Mouse (Mus musculus): ENCODE measurements around the gene Fam20a. TPM values are rescaled to one million over a fixed set of nuclear protein-coding genes. Genes with fewer than 3 reads are reported as not detected.

The Fam20a gene
- 1 to 10 TPM; 4.6 to 5.8 TPM for total RNA-seq (2021)

- intact Hi-C loops (cut with DNase I) = loop anchor here (2.0 to 5.0 kb wide), 2 partner anchors 51 to 140 kb away; no protein-coding TSS in a partner anchor
Measured at GRCm38 (mm10) chr11:109721781-109722446, at the start of gene Fam20a. Fam20a (minus strand) TSS chr11:109722279.

DNA sequence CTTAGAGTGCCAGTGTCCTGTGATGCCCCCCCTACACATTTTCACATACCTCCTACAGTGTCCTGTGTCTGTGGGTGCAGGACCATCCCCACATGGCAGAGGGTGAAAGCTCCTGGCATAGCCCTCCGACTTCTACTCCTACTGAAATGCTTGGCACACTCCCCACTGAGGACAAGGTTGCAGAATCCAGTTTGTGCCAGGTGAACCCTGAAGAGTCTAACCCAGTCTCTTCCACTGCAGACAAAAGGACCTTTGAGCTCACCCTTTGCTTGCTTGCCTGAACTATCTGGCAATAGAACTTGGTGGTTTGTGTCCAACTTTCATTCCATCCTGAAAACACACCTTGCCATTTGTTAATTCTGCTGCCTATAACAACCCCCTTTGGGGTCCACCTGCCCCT is 49.3 kb upstream of the Fam20a start:
- no peak for DNase-seq
- intact Hi-C loops (cut with DNase I) = no loop called here

More at GRCm38 (mm10) chr11:109721781-109722446, at the start of gene Fam20a:
- DNase-seq = peak; percentile 73 to 82

DNA sequence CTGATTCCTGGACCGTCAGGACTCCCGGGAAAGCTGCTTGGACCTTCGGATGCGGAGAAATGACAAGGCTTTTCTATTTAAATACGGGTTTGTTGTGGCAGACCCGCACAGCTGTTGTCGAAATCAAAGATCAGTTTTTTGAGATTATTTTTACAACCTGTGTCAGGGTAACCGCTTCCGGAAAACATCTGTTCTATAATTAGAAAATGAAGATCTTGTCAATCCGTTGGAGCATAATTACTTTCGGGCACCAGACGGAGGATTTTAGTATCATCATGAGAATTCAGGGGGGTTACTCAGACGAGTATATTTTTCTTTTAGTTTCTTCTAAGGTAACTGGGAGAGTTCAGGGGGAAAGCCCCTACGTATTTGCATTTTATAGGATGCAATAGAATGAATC is 48.1 kb upstream of the Fam20a start:
- DNase-seq = no peak
- intact Hi-C loops (cut with DNase I) = no loop called here

- DNase-seq = no peak
- intact Hi-C loops (cut with DNase I) = no loop called here
Measured at GRCm38 (mm10) chr11:109769091-109769490, 47.0 kb upstream of the Fam20a start.

DNA sequence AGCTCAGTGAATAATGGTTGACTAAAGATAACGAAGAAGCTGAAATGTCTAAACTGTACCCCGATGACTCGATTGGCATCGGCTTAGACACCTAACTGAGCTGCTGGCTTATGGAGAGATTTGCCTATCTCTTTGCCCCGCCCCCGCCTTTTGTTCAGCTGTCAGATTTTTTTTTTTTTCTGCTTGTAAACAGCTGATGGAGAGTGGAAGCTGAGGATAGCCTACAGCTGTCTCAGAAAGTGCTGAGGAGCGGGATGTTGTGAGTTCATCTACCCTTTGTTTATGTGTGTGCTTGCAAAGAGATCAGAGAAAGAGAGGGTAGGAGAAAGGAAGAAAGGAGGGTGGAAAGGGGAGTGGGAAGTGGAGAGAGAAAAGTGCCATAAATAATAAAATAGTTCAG is 38.0 kb upstream of the Fam20a start:
- no peak for DNase-seq
- intact Hi-C loops (cut with DNase I) = no loop called here

- intact Hi-C loops (cut with DNase I) = no loop called here
- peak; percentile 11 to 30 for DNase-seq
Measured at GRCm38 (mm10) chr11:109758616-109759215, 36.6 kb upstream of the Fam20a start.

DNA sequence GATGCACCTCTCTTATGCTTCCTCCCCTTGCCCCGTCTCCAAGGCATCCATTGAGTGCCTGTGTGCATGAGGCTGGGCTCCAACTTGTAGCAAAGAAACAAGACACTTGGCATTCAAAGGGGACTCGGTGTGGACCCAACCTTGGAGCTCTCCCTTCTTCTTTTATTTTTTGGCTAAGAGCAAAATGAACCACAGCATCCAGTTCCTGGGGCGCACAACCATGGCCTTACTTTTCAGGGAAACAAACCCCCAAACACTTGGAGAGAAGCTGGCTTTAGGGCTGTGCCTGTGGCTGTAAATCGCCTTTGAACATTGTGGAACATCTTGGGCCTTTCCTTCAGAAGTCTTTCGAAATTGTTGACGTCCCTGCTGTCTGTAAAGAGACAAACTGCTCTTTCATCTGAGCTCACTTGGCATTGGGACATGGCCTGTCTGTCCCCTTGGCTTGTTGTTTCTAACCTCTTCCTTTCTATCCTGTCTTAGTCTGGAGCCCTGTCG is 32.1 kb upstream of the Fam20a start:
- no peak for DNase-seq
- intact Hi-C loops (cut with DNase I) = no loop called here

DNA sequence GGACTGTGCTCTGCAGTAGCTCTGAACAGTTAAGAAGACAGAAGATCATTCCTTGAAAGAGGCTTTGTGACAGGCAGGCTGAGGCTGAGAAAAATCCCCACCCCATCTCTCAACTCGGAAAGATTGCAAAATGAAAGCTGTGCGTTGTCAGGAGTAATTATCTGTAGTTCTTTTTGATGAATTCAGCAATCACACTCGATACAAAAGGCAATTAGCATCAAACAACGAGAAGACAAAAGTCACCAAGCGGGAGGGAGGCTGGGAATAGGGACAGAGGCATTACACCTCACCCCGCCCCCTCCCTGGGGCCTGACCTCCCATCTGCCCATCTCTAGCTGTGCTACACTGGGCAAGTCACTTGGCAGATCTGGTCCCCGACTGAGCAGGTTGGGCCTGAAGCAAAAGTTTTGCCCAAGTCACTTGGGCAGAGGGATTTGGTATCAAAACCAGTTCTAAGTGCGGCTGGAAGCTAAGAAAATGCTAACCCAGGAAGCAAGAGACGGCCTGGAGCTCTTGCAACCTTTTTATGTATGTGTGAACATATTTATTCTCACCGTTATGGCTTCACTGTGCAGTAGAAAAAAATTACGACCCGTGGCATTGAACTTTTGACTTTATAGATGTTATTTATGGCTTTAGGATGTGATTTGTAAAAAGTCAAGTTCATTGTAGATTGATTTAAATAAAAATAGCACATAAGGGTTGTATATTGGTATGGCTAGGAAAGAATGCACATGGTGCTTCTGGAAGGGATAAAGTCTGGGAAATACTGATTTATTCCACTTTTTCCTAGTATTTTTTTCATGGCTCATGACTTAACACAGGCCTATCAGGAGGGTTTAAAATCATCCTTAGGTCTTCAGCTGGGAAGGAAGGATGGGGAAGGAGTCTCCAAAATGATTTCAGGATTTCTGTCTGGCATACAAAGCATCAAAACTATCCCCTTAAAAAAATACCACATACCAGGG is 29.8 kb upstream of the Fam20a start:
- DNase-seq = no peak
- intact Hi-C loops (cut with DNase I) = no loop called here

GRCm38 (mm10) chr11:109745210-109745609 is 23.1 kb upstream of the Fam20a start:
- intact Hi-C loops (cut with DNase I) = no loop called here
- DNase-seq = no peak

DNA sequence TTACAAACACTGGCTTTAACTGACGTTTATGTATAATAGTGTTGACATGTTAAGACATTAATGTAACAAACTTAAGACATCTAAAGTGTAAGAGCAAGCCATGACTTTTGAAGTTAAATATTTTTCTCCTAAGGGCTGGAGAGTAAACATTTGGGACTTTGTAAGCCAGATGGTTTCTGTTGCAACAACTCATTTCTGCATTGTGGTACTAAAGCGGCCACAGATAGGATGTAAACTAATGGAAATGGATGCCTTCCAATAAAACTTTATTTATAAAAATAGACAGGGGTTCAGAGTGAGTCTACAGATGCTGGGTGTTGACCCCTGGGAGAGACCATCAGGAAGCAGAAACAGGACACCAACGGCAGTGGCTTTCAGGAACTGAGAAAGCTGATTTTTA is 15.9 kb upstream of the Fam20a start:
- intact Hi-C loops (cut with DNase I) = no loop called here
- no peak for DNase-seq

DNA sequence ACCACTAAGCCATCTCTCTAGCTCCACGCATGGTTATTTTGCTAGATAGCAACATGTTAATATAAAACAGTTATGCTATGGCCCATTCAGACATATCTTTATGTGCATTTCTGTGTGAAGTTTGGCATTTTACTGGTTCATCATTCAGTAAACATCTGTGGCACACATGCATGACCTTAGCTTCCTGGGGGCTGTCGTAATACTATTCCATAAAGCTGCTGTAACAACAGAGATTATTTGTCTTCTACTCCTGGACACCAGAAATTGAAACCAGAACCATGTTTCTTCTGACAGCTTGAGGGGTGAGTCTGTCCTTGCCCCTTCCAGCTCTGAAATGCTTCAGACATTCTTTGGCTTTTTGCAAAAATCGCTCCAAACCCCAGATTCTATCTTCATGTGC is 14.3 kb upstream of the Fam20a start:
- no peak for DNase-seq
- intact Hi-C loops (cut with DNase I) = no loop called here

DNA sequence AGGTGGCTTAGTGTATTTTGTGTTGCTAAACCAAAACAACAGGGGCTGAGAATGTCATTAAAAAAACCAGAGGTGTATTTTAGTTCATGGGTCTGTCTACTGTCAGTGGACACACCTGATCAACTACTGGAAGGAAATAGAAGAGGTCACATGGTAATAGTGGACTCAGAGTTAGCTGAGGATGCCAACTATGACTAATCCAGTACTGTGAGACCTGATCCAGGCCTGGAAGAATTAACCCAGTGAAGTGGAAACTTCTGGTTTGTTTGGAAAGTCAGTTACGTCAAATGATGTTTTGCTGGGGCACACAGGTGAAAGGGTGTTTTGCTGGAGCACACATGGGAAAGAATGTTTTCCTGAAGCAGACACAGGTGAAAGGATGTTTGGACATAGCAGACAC is 12.3 kb upstream of the Fam20a start:
- DNase-seq = no peak

DNA sequence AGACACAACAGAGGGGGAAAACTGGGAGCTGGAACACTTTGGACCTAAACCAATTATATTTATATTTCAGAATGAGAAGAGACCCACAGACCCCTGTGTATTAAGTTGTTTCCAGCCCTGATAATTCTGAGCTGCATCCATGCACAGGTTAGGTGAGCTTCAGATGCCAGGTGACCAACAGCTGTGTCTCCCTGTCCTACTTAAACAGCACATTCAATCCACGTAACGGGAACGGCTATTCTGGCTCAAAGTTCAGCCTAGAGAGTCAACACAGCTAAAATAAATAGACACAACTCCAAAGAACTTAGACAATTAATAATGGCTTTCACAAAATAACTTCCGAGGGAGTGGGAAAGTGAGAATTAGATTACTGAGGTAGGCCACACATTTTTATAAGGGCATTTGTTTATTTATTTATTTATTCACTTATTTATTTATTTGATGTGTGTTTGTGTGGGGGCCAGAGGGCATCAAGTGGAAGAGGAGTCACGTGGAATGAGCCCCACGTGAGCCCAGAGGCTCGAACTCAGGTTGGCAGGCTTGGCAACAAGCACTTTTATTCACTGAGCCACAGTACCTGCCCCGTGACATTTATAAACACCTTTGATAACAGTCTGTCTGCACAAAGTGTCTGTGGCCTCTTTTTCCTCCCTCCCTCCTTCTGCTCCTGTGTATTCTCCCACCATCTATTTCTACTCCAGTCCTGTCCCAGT is 10.8 kb upstream of the Fam20a start:
- no peak for DNase-seq
- intact Hi-C loops (cut with DNase I) = no loop called here

More for the DNA sequence above, 12.3 kb upstream of the Fam20a start:
- intact Hi-C loops (cut with DNase I) = no loop called here

DNA sequence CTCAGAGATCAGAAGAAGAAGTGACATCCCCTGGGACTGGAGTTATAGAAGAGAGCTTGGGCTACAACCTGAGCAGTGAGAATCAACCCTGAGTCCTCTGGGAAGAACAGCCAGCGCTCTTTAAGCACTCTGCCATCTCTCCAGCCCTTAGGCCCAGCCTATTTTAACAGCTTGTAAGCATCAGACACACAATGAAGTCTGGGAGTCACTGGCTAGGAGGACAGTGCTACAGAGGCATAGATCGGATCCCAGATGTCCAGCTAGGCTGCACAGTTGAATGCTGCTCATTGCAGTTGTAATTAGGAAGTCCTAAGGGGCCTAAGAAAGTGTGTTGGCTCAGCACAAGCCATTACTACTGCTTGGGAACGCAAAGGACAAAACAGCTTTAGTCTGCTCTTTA is 6.3 kb upstream of the Fam20a start:
- no peak for DNase-seq
- intact Hi-C loops (cut with DNase I) = no loop called here

GRCm38 (mm10) chr11:109722711-109723110 is 632 bp upstream of the Fam20a start:
- intact Hi-C loops (cut with DNase I) = loop anchor here (5.0 kb wide), 1 partner anchor 140 kb away; no protein-coding TSS in a partner anchor
- DNase-seq = peak; percentile 39 to 64

- intact Hi-C loops (cut with DNase I) = loop anchor here (2.0 to 5.0 kb wide), 2 partner anchors 51 to 141 kb away; no protein-coding TSS in a partner anchor
- DNase-seq = peak; percentile 64 to 74
Measured at GRCm38 (mm10) chr11:109721320-109721780, 729 bp downstream of the Fam20a start.

GRCm38 (mm10) chr11:109720809-109721319 is 1.2 kb downstream of the Fam20a start:
- intact Hi-C loops (cut with DNase I) = loop anchor here (2.0 to 5.0 kb wide), 2 partner anchors 50 to 141 kb away; no protein-coding TSS in a partner anchor
- DNase-seq = peak in 1 of 2 experiments; percentile 61

- no peak for DNase-seq
- intact Hi-C loops (cut with DNase I) = no loop called here
Measured at GRCm38 (mm10) chr11:109719399-109719798, 2.7 kb downstream of the Fam20a start.

GRCm38 (mm10) chr11:109717966-109718895 is 3.8 kb downstream of the Fam20a start:
- no peak for DNase-seq
- intact Hi-C loops (cut with DNase I) = no loop called here

Data from heart, postnatal 36 days (tissue).